Mouse (Mus musculus) gastrocnemius, postnatal 10 days (tissue): ENCODE results near the gene Rnf43. TPM values are rescaled to one million over a fixed set of nuclear protein-coding genes. Genes with fewer than 3 reads are reported as not detected.

Experiments used
- DNase-seq: peaks from one replicate; pipeline ENCODE4 v3.0.0; 2021; ENCODE audit warnings: mixed read lengths
- long read RNA-seq, 2 experiments: library from polyadenylated mRNA; stranded (forward); transcript quantifications; one replicate each; pipeline ENCODE4 v2.0.0; 2021
- total RNA-seq, 2 experiments: library from RNA; stranded (reverse); gene quantifications; 2 replicates each; pipeline ENCODE4 v1.2.3; 2021

Gene Rnf43
- under 1 TPM; 0.07 to 0.16 TPM for total RNA-seq
- long read RNA-seq, experiment 1 = 0 reads
- long read RNA-seq, experiment 2, partial matches to known transcripts = 0 of 1 reads
- long read RNA-seq, experiment 2, other reads (novel, unspliced or antisense) = 1 of 1 reads

DNA sequence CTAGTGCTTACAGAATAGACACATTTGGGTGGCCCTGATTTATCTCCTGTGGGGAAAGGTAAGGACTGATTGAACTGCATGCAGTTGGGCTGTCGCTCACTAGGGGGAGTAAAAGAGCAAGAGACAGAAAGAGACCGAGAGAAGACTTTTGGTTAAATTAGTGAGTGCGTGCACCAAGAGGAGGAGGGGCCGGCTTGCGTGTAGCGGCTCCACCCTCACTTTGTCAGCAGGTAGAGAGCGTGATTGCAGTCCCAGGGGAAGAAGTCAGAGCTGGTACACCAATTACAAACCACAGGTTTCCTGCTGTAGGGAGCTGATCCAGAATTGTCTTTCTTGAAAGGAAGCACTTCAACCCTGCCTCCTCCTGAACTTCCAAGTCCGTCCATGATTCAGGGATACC is at the start of gene Rnf43:
Gene Rnf43 (plus strand): TSS at position 316 of the 400 bp plus-strand sequence.
- DNase-seq = peak; percentile 75

DNA sequence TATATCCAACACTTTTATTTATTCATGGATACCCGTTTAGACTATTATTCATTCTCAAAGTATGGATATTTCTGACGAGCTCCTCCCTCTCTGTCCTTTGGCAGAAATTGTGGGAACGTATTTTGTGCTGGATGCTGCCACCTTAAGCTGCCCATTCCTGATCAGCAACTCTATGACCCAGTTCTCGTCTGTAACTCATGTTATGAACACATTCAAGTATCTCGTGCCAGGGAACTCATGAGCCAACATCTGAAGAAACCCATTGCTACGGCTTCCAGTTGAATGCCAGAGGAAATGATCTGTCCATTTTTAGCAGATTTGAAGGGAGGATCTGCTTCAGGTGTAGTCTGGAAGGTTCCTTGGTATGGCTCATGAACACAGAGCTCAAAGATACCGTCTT is 48.5 kb upstream of the Rnf43 start:
- no peak for DNase-seq

DNA sequence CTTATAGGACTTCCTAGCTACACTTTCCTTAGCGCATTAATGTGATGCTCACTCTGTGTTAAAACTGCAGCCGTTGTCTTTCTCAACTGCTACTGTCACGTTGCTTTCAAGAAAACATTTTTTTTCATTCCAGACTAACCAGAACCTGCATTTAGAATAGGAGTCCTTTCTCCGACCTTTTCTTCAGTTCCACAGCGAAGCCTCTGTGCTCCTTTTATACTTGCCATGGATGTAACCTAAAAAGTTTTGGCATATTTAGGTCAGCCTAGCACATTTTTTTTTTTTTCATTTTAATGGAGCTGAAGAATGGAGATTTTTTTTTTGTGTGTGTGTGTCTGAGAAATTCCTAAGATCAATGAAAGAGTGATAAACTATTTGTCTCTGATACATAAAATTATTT is 47.0 kb upstream of the Rnf43 start:
- no peak for DNase-seq

DNA sequence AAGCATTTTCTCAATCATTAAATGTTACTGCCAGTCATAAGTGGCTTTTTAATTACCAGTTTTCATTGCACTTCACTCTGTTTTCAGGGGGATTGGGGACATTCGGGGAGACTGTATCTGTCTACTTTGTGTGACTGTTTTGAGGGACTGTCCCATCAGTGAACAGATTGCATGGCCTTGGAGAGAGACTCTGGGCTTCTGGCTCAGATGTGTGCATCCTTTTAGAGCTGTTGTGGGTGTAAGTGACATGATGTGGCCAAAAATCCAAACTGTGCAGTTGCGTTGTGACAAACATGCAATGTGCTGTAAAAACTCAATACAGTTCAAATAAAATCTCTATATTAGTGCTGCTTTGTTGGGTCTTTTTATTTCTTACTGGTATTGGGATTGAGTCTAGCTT is 46.6 kb upstream of the Rnf43 start:
- no peak for DNase-seq

DNA sequence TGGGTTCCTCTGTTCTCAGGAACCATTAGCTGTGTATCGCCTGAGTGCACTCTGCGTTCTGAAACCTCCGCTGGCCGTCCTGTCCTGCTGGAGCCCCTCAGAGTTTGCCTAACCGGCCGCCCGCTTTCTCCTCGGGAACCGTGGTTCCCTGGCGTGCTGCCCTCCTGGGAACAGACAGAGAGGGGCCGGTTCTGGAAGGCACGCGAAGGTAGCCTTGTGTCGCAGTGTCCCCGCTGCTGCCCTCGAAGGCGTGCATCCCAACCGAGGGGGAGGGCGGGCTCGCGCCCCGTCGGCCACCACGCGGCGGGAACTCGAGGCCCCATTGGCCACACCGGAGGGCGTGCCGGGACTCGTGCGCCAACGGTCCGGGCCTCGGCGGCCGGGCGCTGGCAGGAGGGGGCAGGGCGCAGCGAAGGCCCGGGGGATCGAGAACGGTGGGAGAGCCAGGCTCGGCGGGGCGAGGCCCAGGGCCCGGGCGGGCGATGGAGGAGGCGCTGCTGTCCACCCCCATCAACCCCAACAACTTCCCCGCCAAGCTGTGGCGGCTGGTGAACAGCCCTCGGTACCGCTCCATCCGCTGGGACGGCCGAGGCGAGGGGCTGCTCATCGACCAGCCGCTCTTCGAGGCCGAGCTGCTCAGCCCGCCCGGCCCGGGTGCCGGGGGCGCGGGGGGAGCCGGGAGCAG is 45.6 kb upstream of the Rnf43 start, which contains the start of gene Hsf5:
Gene Hsf5 (plus strand): TSS at position 375 of the 685 bp plus-strand sequence.
- no peak for DNase-seq

DNA sequence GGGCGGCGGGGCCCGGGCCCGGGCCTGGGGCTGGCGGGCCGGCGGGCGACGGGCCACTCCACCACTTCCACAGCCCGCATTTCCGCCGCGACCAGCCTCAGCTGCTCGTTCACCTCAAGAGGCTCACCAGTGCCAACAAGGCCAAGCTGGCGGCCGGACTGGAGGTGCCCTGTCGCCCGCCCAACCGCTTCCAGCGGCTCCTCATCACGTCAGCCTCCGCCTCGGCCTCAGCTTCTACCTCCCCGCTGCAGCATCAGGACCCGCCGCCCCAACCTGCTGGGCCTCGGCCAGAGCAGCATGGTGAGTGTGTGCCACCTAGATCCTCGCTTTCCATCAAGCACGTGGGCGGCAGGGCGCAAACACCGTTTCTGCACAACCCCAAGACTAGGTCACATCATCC is 44.9 kb upstream of the Rnf43 start:
- no peak for DNase-seq

DNA sequence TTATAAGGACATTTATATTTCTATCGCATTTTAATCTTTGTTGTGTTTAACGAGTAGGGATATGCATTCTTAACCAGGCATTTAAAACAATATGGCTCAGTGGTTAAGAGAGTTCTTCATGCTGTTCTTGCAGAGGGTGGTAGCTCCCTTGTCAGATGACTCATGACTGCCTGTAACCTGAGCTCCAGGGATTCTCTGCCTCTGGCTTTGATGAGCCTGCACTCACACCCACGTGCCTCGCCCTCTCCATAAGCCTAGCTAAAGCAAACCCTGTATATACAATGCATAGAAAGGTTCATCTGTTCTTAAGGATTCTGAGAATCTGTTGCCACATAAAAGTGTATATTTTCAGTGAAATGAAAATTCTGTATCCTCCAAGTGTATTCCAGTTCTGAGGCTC is 39.4 kb upstream of the Rnf43 start:
- DNase-seq = no peak

DNA sequence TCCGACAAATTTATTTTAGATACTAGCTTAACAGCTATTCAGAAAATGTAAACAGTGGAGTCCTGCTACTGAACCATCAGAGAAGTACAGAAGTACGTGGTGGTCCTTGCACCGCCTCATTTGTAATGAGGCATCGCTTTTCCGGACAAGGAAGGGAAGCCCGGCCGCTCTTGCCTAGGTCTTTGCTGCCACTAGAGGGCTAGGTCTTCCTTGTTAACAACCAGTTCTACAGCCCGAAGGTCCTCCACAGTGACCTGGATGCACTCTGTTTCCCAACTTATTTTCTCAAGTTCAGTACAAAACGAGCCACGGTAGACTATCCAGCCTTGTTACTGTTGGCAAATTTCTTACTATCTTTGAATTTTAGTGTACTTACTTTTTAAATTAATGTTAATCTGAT is 32.7 kb upstream of the Rnf43 start:
- DNase-seq = no peak

DNA sequence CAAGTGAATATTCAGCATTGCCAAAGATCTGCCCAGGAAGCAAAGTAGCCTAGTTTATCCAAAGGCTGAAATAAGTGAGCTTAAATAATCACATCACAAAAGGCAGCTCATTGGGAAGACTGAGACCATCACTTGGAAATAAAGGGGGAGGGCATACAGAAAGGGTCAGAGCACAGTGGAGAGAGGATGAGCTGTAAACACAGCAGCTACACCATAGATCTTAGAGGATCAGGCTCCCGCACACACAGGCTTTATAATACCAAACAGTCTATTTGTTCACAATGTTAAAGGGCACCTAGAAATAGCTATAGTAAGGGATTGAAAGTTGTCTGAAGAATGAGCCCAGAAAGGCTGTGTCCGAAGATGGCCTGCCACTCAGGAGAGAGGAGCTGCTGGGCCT is 23.7 kb upstream of the Rnf43 start:
- no peak for DNase-seq

DNA sequence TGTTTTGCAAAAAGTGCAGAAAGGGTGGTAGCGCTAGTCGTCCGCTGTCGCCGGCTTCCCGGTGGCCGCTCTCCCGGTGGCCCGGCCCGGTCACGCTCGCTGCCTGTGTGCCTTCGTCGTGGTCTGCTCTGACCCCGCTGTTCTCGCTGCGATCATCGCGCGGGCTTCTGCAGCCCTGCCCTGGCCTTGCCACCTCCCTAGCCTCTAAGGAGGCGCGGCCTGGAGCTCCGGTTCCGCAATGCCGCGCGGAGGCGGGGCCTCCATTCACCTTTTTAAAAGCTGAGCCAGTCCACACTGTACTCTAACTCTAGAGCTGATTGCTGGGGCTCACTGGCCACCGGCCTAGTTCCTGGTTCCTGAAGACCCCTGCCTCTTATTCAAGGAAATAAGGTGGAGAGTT is 23.3 kb upstream of the Rnf43 start:
- peak; percentile 61 for DNase-seq

DNA sequence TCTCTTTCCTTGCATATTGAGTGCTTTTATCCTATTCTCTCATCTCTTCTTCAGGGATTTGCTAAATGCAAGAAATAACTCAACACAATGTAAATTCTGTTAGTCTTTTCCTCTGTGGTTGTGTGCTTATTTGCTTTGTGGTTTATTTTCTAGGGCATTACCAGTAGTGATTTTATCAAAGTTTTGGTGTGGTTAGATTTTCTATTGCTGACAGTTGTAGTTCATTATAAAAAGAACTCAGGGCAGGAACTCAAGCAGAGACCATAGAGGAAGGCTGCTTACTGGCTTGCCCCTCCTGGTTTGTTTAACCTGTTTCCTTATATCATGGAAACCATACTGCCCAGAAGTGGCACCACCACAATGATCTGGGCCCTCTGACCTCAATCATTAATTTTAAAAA is 19.7 kb upstream of the Rnf43 start:
- no peak for DNase-seq

DNA sequence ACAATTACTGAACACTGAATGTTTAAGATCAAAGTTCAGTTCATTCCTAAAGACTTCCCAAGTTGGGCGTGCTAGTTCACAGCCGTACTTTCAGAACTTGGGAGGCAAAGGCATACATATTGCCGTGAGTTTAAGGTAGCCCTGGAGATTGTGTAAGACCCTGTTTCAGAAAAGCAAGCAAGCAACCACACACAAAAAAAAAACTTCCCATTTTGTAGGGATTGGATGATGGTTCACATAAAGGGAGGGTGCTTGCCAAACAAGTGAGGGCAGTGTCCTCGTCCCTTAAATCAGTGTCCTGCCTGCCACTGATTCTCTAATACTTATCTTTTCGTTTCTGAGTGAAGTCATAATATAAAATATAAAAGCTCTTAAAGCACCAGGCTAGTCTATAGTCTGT is 7.8 kb upstream of the Rnf43 start:
- DNase-seq = no peak

DNA sequence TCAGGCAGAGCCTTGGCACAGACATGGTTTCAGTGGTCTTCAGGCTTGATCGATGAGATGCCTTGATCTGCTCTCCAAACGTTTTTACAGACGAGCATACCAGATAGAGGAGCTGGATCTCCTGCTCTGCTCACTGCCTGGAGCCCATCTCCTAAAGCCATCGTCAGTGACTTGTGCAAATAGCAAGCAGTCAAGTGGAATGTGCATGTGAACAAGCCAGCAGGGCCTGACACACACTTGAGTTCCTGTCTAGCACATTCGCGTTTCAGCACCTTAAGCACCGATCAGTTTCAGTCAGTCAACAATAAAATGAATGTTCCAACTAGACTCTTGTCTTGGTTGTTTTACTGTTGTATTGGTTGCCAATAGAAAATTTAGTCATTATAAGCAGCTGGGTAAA is 3.3 kb upstream of the Rnf43 start:
- no peak for DNase-seq

DNA sequence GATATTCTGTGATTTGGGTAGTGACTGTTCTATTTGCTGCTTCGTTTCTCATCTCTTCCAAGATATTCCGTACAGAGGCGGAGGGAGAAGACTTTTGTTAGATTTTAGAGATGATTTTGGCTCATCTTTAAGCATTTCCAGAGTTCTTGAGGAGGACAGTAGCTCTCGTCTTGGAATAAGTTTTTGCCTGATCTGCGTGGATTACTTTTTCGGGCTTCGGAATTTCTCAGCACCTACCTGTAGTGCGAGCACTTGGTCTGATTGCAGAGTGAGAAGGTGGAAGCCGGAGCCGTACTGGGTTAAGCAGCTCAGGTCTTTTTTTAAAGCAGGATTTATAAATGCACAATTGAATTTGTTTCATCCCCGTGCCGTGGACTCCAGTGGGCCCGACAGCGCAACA is 300 bp downstream of the Rnf43 start:
- no peak for DNase-seq

DNA sequence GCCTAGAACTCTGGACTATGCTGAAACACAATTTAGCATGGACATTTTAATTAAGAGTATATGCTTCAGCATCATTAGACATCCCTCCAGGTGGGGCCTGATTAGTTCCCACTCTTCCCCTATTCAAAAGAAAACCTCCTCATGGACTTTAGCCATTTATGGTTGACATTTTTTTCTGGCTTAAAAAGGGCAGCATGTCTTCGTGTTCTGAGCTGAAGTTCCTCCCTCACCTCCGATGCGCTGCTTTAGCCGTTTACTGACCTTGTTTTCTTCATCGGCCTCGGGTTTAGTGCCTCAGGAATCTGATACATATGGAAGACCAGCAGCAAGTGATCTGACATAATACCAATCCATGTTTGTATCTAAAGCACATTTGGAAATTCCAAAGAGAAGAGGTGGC is 1.4 kb downstream of the Rnf43 start:
- DNase-seq = no peak

DNA sequence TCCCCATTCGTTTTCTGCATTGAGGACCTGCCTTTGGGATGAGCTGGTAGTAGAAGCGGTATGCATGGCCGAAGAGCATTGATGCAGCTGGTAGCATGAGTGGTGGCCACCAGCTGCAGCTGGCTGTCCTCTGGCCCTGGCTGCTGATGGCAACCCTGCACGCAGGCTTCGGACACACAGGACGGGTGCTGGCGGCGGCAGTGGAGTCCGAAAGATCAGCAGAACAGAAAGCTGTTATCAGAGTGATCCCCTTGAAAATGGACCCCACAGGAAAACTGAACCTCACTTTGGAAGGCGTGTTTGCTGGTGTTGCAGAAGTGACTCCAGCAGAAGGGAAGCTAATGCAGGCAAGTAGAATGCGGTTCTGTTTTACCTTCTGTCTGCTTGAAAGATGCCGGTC is 2.0 kb downstream of the Rnf43 start:
- no peak for DNase-seq

DNA sequence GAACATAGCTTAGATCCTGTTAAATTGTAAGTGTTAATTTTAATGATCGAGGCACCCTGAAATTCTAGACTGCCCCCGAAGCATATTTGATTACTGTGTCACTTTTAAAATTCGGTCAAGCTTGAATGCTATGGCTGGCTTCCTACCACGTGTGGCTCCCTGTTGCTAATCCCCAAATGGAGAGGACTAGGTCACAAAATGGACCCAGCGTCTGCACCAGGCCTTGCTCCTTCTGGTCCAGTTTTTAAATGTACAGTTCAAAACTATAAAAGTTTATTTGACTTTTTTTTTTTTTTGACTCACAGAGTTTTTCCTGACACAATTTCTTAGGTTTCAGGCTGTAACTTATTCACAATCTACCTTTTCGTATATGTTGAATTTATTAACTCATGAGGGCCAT is 2.7 kb downstream of the Rnf43 start:
- DNase-seq = no peak

DNA sequence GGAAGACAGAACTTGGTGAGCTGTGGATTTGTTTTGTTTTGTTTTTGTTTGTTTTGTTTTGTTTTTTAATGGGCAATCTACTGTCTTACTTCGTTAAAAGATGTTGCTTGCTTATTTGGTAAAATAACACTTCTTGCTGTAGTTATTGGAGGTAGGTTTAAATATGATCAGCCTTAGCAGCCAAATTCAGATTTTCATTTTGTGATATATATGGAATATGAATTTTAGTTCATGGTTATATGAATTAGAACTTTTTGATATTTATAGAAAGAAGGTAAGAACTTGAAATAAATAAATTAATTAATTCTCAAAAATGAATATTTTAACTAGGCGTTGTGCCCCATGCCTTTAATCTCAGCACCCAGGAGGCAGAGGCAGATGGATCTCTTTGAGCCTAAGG is 3.1 kb downstream of the Rnf43 start:
- no peak for DNase-seq

DNA sequence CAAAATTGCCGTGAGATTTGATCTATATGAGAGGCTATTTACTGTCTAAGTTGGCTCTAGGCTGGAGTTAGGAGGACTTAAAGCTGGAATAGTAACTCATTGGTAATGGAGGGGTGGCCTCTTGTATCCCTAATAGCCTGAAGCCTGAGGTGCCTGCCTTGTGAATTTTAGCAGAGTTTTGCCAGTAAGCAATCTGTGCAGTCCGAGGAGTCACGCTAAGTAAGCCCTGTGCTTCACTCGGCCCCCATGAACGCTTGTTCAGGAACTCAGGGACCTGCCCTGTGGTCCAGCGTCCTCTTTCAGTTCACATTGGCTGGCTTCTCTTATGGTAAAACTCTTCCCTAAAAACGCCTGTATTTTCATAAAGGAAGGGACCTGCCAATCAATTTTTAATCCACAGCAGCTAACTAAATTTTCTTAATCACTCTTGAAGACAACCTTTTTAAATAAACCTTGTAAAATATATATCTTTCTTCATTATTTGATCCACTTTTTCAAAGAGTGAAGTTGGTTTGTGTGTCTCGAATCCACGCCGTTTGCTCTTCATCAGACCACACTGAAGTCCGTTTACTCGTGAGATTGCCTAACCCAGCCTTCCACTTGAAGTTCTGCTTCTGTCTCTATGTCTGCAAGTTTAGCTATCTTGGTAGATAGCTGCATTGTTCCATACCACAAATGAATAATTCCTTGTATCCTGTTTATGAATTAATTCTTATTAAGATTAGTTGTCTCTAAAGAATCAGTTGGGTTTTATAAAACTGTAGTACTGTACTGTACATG is 3.9 kb downstream of the Rnf43 start:
- no peak for DNase-seq

DNA sequence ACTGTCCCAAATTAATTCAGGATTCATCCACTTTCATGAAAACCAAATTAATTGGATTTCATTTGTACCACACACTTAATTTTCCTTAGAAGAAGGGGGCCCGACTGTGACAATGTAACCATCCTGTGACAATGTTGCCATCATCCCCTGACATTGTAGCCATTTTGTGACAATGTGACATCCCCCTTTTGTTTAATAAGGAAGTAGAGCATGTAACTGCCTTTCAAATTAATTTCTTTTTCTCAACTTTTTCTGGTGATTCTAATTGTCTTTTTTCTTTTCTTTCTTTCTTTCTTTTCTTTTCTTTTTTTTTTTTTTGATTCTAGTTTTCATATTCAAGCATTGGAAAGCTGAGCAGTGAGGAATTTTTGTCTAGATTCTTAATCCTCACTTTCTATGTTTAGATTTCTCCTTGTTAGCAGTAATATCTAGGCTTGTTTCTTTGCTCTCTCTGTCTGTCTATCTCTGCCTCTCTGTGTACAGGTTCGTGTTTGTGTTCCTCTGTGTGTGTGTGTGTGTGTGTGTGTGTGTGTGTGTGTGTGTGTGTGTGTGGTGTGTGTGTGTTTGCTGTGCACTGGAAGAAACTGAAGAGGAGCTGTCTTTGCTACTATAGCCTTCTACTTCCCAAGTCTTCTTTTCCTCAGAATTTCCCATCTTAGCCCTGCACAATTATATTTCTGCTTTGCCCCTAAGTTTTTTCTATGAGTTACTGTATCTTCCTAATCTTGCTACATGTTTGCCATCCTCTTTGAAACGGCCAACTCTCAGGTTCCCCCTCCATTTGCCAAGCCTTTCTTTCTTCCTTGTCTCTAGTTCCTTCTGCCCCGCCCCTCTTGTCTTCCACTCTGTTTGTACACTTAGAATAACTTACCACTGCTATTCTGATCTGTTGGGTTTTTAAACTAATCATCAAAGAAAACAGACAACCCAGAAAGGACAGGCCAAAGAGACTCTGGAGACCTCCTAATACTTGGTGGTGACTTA is 4.9 kb downstream of the Rnf43 start:
- DNase-seq = no peak

DNA sequence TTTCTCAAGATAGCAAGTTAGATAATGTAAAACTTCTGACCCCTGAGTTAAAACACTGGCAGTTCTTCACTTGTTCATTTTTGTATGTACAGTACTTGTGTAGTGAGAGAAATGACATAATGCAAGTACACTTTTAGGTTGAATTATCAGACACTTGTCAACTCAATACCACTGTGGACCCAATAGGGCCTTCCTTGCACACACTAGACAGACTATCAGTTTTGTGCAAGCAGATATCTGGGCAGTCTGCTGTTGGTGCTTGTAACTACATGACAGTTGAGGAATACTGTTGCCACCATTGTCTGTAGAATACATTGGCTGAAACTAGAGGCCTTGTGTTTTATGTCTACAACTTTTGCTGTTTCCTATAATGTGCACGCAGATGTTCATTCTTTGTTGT is 10.8 kb downstream of the Rnf43 start:
- no peak for DNase-seq

DNA sequence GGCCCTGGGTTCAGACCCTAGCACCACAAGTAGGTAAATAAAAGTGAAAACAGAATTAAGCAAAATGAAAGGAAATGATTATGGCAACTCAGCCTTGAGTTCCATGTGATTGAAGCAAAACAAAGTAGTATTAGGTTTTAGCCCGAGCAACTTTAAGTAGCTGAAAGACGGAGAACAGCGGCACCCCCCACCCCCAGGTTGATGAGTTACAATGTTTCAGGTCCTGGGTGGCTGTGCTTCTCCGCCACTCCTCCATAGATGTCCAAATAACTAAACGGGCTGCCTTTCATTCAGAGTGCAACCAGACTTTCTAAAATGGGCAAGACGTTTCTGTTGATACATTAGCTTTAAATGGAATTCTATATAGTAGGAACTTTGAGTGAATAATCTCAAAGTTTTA is 13.1 kb downstream of the Rnf43 start:
- no peak for DNase-seq

DNA sequence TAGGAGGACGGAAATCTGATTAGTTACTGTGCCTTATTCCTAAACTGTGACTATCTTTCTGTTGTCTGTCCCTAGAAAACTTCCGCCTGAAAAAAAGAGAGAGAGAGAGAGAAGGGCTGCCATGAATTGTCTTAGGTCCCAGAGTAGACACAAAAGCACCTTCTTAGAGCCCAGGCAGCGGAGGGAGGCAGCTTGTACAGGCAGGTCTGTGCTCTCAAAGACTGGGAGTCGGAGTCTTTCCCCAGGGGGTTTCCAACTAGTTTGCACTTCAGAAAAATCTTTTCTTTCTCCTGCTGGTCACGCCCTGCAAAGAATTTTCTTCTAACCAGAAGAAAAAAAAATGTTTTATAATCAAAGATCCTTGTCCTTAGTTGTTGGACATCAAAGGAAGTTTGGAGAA is 15.2 kb downstream of the Rnf43 start:
- no peak for DNase-seq
